Mouse (Mus musculus) bone marrow, adult 2 months (tissue): ENCODE results near the gene Tmie.

ENCODE experiments used
- CTCF ChIP-seq: fragments of 200-500 bp; IDR thresholded peaks from 2 replicates; pipeline ENCODE4 v1.5.1; 2011; ENCODE audit warnings: low read length, control low read depth; ENCODE audit not compliant: control insufficient read depth, insufficient read depth
- POLR2A ChIP-seq: fragments of 200-500 bp; IDR thresholded peaks from 2 replicates; pipeline ENCODE4 v1.6.1; 2011; ENCODE audit warnings: low read depth, mild to moderate bottlenecking, control low read depth, low read length, borderline replicate concordance; ENCODE audit not compliant: control insufficient read depth

- TF ChIP-seq CTCF, result no peak
- no peak for TF ChIP-seq POLR2A
Observed at GRCm38 (mm10) chr9:110855903-110856302, 24.0 kb downstream of the Tmie start.
